Mouse (Mus musculus): ENCODE measurements around the gene Adra2b.

Gene Adra2b

DNA sequence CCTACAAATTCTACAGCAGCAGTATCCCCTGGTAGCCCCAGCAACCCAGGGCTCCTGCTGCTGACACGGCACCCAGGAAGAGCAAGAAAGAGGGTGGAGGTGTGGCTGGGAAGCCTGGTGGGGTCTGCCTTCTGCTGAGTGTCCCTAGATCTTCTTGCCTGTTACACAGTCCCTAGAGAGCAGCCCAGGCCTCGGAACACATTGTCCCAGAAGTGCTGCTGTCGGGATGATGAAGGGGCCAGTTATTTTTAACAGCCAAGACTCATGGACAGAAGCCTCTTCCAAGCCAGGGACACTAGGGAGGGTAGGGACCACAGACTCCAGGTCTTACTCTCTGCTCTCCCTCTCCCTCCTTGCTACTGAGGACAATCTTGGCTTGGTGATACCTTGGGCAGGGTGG, 16.2 kb downstream of the Adra2b start:
- no peak for DNase-seq (ENCODE audit: inconsistent ontology term)

DNA sequence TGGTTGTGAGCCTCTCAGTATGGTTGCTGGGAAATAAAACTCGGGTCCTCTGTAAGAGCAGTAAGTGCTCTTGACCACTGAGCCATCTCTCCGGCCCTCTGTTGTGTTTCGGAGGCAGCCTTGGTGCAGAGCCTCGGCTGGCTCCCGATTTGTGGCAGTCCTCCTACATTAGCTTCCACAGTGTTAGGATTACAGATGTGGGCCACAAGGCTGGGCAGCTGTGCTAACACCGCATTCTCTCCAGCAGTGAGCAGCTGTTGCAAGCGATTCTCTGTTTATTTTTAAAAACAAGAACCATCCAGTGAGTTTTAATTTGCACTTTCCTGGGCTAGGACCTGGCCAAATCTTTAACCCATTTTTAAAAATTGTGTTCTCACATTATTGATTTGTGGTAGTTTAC, 20.9 kb downstream of the Adra2b start:
- no peak for DNase-seq (ENCODE audit: inconsistent ontology term)

DNA sequence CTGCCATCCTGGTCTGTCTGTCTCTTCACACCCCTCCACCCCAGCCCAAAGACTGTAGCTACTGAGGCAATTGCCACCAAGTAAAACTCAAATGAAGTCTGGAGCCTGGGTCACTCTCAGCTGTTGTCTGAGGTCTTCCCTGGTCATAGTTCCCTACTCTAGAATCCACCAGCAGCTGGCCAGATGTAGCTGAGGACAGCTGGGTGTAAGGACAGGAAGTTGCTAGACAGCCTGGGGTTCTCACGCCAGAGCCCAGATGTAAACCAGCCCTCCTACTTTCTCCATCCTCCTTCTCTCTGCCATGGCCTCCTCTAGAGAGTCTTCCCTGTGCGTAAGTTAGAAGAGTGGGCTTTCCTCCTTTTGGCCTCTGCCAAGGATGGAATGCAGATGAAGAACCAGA, 24.5 kb downstream of the Adra2b start:
- DNase-seq (ENCODE audit: inconsistent ontology term): no peak

DNA sequence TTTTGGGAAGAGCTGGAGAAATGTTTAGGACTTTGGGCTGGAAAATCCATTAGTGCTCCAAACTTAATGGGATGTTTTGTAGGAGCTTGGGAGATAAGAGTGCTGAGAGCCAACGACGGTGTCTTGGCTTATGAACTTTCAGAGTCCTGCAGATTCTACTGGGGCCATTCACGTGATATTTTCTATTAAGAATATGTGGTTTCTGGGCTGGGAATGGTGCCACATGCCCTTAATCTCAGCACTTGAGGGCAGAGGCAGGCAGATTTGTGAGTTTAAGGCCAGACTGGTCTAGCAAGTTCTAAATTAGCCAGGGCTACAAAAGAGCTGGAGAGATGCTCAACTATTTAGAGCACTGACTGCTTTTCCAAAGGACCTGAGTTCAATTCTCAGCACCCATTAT, 27.3 kb downstream of the Adra2b start:
- DNase-seq (ENCODE audit: inconsistent ontology term): no peak

DNA sequence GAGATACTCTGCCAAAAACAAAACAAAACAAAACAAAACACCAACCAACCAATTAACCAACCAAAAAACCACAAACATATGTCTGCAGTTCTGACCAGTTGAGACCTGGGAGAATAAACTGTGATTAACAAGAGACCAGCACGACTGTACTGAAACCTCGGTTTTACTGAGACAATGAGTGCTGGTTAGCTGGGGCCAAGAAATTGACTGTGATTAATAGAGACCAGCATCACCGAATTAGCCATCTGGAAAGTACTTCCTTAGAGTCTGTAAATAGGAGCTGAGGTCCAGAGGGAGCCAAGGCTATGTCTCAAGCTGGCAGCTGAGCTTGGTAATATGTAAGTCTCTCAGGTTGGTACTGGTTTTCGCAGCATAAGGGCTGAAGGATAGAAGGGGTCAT, 27.8 kb downstream of the Adra2b start:
- peak; percentile 68 for DNase-seq (ENCODE audit: inconsistent ontology term)

DNA sequence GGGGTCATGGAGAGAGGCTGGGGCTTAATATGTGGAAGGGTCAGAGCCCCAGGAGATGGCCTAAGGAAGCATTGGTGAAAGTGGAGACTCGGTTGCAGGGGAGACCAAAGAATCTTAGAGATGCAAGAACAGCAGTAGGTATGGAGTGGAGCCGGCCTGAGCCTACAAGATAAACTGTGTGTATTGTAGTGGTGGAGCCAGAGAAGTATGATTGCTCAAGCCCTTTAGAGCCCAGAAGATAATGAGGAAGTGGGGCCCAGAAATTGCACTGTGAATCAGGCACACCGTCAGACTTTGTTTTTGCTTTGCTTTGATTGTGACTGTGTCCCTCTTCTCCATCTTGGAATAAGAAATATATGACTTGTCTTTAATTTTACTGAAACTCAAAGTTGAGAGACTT, 28.3 kb downstream of the Adra2b start:
- DNase-seq (ENCODE audit: inconsistent ontology term): no peak

DNA sequence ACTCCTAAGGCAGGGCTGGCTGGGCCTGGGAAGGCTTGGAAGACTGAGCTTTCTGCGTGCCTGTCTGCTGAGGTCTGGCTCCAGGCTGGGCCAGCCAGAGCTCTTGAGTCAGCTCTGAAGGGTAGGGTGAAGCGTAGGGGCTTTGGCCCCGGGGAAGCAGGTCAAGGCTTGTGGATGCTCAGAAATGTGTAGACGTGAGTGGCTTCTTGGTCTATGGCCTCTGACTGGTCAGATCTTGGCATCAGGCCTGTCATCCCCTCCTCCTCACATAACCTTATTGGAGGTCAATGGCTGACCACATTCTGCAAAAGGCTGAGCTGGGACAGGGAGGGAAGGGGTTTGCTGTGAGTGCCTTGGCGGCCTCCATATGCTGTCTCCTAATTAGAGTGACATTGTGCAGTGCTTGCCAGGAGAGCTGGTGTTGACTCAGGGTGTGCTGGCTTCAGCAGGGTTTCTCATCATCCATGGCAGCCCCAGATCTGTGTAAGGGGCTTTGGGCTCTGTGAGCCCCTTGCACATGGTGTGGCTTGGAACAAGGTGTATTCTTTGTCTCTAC, 31.7 kb downstream of the Adra2b start:
- peak; percentile 49 for DNase-seq (ENCODE audit: inconsistent ontology term)

DNA sequence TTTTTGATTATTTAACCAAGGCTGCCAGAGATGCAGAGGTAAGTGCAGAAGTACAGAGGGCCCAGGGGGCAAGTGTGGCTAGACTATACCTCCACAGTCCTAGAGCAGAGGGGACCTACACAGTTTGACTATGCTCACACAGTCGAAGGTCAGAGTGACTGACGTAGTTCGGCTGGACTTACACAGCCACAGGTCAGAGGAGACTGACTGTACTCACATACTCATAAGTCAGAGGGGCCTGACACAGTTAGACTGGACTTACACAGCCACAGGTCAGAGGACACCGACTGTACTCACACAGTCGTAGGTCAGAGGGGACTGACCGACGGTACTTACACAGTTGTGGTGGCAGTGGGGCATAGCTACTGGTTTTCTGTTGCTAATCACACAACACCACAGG, 35.7 kb downstream of the Adra2b start:
- no peak for DNase-seq (ENCODE audit: inconsistent ontology term)

DNA sequence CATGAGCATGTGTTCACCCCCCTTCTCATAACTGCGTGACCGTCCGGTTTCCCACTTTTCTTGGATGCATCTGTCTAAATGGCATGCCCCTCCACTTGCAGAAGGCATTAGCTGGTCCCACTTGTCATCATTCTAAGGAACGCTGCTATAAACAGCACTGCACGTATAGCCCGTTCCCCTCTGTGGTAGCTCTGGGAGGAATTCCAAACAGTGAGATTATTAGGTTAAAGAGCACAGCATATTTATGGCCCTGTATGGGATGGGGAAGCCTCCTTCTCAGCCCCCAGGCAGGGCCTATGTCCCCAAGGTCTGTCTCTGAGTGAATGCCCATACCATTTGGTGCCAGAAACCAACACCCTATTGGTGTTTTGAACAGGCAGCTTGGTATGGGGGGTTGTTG, 48.1 kb downstream of the Adra2b start:
- no peak for DNase-seq (ENCODE audit: inconsistent ontology term)

DNA sequence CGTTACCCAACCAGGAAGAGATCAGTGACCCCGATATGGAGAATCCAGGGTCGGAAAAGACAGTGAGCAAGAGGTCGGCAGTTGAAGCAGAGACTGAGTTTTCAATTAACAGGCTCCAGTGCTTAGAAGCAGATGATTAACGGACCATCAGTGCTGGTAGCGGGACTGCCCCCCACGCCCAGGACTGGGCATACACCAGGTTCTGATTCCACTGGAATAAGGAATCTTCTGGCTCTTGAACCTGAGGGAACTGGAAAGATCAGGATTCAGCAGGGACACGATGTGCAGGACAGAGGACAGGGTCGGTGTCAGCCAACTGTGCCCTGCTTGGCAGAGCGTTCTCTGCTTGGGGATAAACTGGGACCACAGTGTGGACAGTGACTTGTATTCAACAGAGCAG, 52.8 kb downstream of the Adra2b start:
- DNase-seq (ENCODE audit: inconsistent ontology term): no peak

DNA sequence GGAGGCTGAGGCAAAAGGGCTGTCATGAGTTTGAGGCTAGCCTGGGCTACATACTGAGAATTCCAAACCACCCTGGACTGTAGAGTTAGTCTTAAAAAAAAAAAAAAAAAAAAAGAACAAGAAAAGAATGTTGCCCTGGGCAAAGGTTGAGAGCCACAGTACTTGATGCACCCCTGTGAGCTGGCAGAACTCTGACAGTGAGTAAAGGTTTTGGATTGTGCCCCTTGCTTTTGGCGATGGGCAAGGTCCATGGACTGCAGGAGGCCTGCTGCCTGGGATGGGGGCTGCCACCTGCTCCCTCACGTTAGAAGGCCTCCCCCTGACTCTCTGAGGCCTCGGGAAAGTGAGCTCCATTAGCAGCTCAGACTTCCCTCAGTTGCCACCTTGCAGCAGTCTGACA, 53.7 kb downstream of the Adra2b start:
- DNase-seq (ENCODE audit: inconsistent ontology term): no peak
